Mouse (Mus musculus) neural tube, embryonic 15.5 days (tissue): ENCODE measurements around the gene Ankdd1a. TPM values are rescaled to one million over a fixed set of nuclear protein-coding genes. Genes with fewer than 3 reads are reported as not detected.

ENCODE experiments used
- ATAC-seq: fragments of 200-750 bp; cut with Nextera tagmentation; 2 replicates; pipeline ENCODE4 v1.8.0; 2017; ENCODE audit warnings: mild to moderate bottlenecking, moderate TSS enrichment, moderate library complexity; ENCODE audit not compliant: low FRiP score
- H3K27ac ChIP-seq: fragments of 300-500 bp; sonication (generic); replicated peaks from 2 replicates; pipeline ENCODE4 v1.5.1; 2015; ENCODE audit warnings: mild to moderate bottlenecking, inconsistent platforms
- H3K27me3 ChIP-seq: fragments of 300-500 bp; sonication (generic); replicated peaks from 2 replicates; pipeline ENCODE4 v1.6.1; 2015; ENCODE audit warnings: inconsistent platforms
- H3K36me3 ChIP-seq: fragments of 300-500 bp; sonication (generic); 2 replicates; pipeline ENCODE4 v1.6.1; 2015; ENCODE audit warnings: inconsistent platforms
- H3K4me1 ChIP-seq: fragments of 300-500 bp; sonication (generic); 2 replicates; pipeline ENCODE4 v1.6.1; 2015; ENCODE audit warnings: inconsistent platforms
- H3K4me2 ChIP-seq: fragments of 300-500 bp; sonication (generic); 2 replicates; pipeline ENCODE4 v1.6.1; 2015; ENCODE audit warnings: inconsistent platforms, mild to moderate bottlenecking, moderate library complexity
- H3K4me3 ChIP-seq: fragments of 300-500 bp; sonication (generic); replicated peaks from 2 replicates; pipeline ENCODE4 v1.5.1; 2015; ENCODE audit warnings: mild to moderate bottlenecking, inconsistent platforms
- H3K9ac ChIP-seq: fragments of 300-500 bp; sonication (generic); replicated peaks from 2 replicates; pipeline ENCODE4 v1.6.1; 2015; ENCODE audit warnings: mild to moderate bottlenecking, inconsistent platforms
- H3K9me3 ChIP-seq: fragments of 300-500 bp; sonication (generic); replicated peaks from 2 replicates; pipeline ENCODE4 v1.6.1; 2016; ENCODE audit warnings: inconsistent platforms
- WGBS: fragments of 180-500 bp; shearing (Covaris S2); methylation state at CpG from one replicate; pipeline ENCODE4 v1.1.7; 2015; ENCODE audit warnings: mixed read lengths; 5-methylcytosine and 5-hydroxymethylcytosine counted together
- polyA plus RNA-seq: library from polyadenylated mRNA; unstranded; fragments of >200 nt; fragmentation: Nextera tagmentation; extraction: Ambion mirVana; gene quantifications from 2 replicates; pipeline ENCODE4 v1.2.1, GENCODE M21; 2015

Ankdd1a gene
- polyA plus RNA-seq: 0.87 and 1.2 TPM in 2 replicates

- 9% methylated on average over 21 of the region's 25 CpGs for WGBS
- no peaks in the 10 kb centered on the region for H3K36me3 ChIP-seq
- no peaks in the 10 kb centered on the region for H3K9me3 ChIP-seq
- no peaks in the 10 kb centered on the region for H3K27me3 ChIP-seq
- H3K4me3 ChIP-seq: peak within 1 kb of the TSS; percentile 39
- peaks cover 26% of the 10 kb centered on the region for H3K4me1 ChIP-seq
- H3K27ac ChIP-seq: peak within 1 kb of the TSS; percentile 79
- peak within 1 kb of the TSS; percentile 52 for H3K9ac ChIP-seq
- H3K4me2 ChIP-seq: peak within 1 kb of the TSS; percentile 72
- ATAC-seq: peak; percentile 88
Observed at GRCm38 (mm10) chr9:65519807-65520504, at the start of gene Ankdd1a. Gene Ankdd1a, minus strand, starts transcription at chr9:65520193.

- no peaks in the 10 kb centered on the region for H3K9me3 ChIP-seq
- no peak for ATAC-seq
- 84% methylated on average over 6 of the region's 6 CpGs for WGBS
Observed at GRCm38 (mm10) chr9:65569491-65569971, 49.5 kb upstream of the Ankdd1a start.

GRCm38 (mm10) chr9:65568787-65569186 lies 48.8 kb upstream of the Ankdd1a start:
- H3K9me3 ChIP-seq: no peaks in the 10 kb centered on the region
- no peak overlapping the region for H3K4me2 ChIP-seq
- WGBS: 95% methylated on average over 6 of the region's 6 CpGs
- H3K9ac ChIP-seq: no peak overlapping the region
- no peak overlapping the region for H3K4me3 ChIP-seq
- ATAC-seq: no peak
- no peaks in the 10 kb centered on the region for H3K36me3 ChIP-seq
- no peaks in the 10 kb centered on the region for H3K27me3 ChIP-seq
- H3K4me1 ChIP-seq: no peaks in the 10 kb centered on the region
- H3K27ac ChIP-seq: no peak overlapping the region; the same call in 1 of the 2 replicates

More at GRCm38 (mm10) chr9:65569491-65569971, 49.5 kb upstream of the Ankdd1a start:
- no peak overlapping the region for H3K4me2 ChIP-seq
- no peaks in the 10 kb centered on the region for H3K27me3 ChIP-seq
- no peaks in the 10 kb centered on the region for H3K4me1 ChIP-seq
- no peak overlapping the region for H3K4me3 ChIP-seq
- peak overlapping the region; percentile 9; the same call in 1 of the 2 replicates for H3K27ac ChIP-seq
- no peak overlapping the region for H3K9ac ChIP-seq
- no peaks in the 10 kb centered on the region for H3K36me3 ChIP-seq

- WGBS: 97% methylated on average over 2 of the region's 2 CpGs
- peaks cover 14% of the 10 kb centered on the region for H3K4me1 ChIP-seq
- H3K4me3 ChIP-seq: no peak overlapping the region
- no peak for ATAC-seq
- no peaks in the 10 kb centered on the region for H3K36me3 ChIP-seq
- no peaks in the 10 kb centered on the region for H3K27me3 ChIP-seq
- H3K4me2 ChIP-seq: no peak overlapping the region
- H3K9ac ChIP-seq: no peak overlapping the region
- no peaks in the 10 kb centered on the region for H3K9me3 ChIP-seq
- H3K27ac ChIP-seq: no peak overlapping the region
Observed at GRCm38 (mm10) chr9:65564698-65565097, 44.7 kb upstream of the Ankdd1a start.

GRCm38 (mm10) chr9:65563073-65563472 lies 43.1 kb upstream of the Ankdd1a start:
- 95% methylated on average over 5 of the region's 5 CpGs for WGBS
- ATAC-seq: no peak

GRCm38 (mm10) chr9:65562081-65562506 lies 42.1 kb upstream of the Ankdd1a start:
- no peak overlapping the region for H3K9ac ChIP-seq
- peaks cover 14% of the 10 kb centered on the region for H3K4me1 ChIP-seq
- no peaks in the 10 kb centered on the region for H3K9me3 ChIP-seq
- H3K4me2 ChIP-seq: no peak overlapping the region
- H3K27ac ChIP-seq: no peak overlapping the region
- no peak for ATAC-seq
- H3K27me3 ChIP-seq: no peaks in the 10 kb centered on the region
- WGBS: 33% methylated on average over 4 of the region's 4 CpGs
- no peak overlapping the region for H3K4me3 ChIP-seq
- H3K36me3 ChIP-seq: 0 out of 2 replicates have a peak, but pooled peaks cover 3% of the 10 kb centered on the region

More at GRCm38 (mm10) chr9:65563073-65563472, 43.1 kb upstream of the Ankdd1a start:
- no peaks in the 10 kb centered on the region for H3K27me3 ChIP-seq
- H3K9ac ChIP-seq: no peak overlapping the region
- H3K36me3 ChIP-seq: 0 out of 2 replicates have a peak, but pooled peaks cover 3% of the 10 kb centered on the region
- no peaks in the 10 kb centered on the region for H3K9me3 ChIP-seq
- no peak overlapping the region for H3K4me3 ChIP-seq
- H3K27ac ChIP-seq: no peak overlapping the region
- no peak overlapping the region for H3K4me2 ChIP-seq
- H3K4me1 ChIP-seq: peaks cover 14% of the 10 kb centered on the region

GRCm38 (mm10) chr9:65561016-65561415 lies 41.0 kb upstream of the Ankdd1a start:
- Histone ChIP-seq H3K27ac (no peak overlapping the region), H3K4me1 (peaks cover 14% of the 10 kb centered on the region), H3K27me3 (no peaks in the 10 kb centered on the region), H3K36me3 (0 out of 2 replicates have a peak, but pooled peaks cover 7% of the 10 kb centered on the region), H3K4me3 (no peak overlapping the region), H3K9me3 (no peaks in the 10 kb centered on the region), H3K4me2 (no peak overlapping the region), H3K9ac (no peak overlapping the region)
- no peak for ATAC-seq
- 74% methylated on average over 4 of the region's 4 CpGs for WGBS

GRCm38 (mm10) chr9:65558806-65559205 lies 38.8 kb upstream of the Ankdd1a start:
- WGBS: 93% methylated on average over 6 of the region's 6 CpGs
- no peak for ATAC-seq

GRCm38 (mm10) chr9:65556979-65557378 lies 37.0 kb upstream of the Ankdd1a start:
- Histone ChIP-seq H3K27ac (no peak overlapping the region), H3K9me3 (no peaks in the 10 kb centered on the region), H3K9ac (no peak overlapping the region), H3K36me3 (0 out of 2 replicates have a peak, but pooled peaks cover 7% of the 10 kb centered on the region), H3K4me1 (peaks cover 17% of the 10 kb centered on the region), H3K4me3 (no peak overlapping the region), H3K4me2 (no peak overlapping the region), H3K27me3 (no peaks in the 10 kb centered on the region)
- no peak for ATAC-seq
- 95% methylated on average over 5 of the region's 5 CpGs for WGBS

More at GRCm38 (mm10) chr9:65558806-65559205, 38.8 kb upstream of the Ankdd1a start:
- no peaks in the 10 kb centered on the region for H3K9me3 ChIP-seq
- no peak overlapping the region for H3K27ac ChIP-seq
- no peak overlapping the region for H3K4me3 ChIP-seq
- H3K4me2 ChIP-seq: no peak overlapping the region
- H3K4me1 ChIP-seq: peaks cover 20% of the 10 kb centered on the region
- H3K27me3 ChIP-seq: no peaks in the 10 kb centered on the region
- 0 out of 2 replicates have a peak, but pooled peaks cover 7% of the 10 kb centered on the region for H3K36me3 ChIP-seq
- H3K9ac ChIP-seq: no peak overlapping the region

GRCm38 (mm10) chr9:65556349-65556748 lies 36.4 kb upstream of the Ankdd1a start:
- Histone ChIP-seq H3K4me2 (no peak overlapping the region), H3K9me3 (no peaks in the 10 kb centered on the region), H3K27me3 (no peaks in the 10 kb centered on the region), H3K27ac (no peak overlapping the region), H3K4me3 (no peak overlapping the region), H3K36me3 (0 out of 2 replicates have a peak, but pooled peaks cover 7% of the 10 kb centered on the region), H3K4me1 (peaks cover 11% of the 10 kb centered on the region), H3K9ac (no peak overlapping the region)
- 96% methylated on average over 8 of the region's 8 CpGs for WGBS
- no peak for ATAC-seq

GRCm38 (mm10) chr9:65555621-65556020 lies 35.6 kb upstream of the Ankdd1a start:
- Histone ChIP-seq H3K27me3 (no peaks in the 10 kb centered on the region), H3K27ac (no peak overlapping the region), H3K4me3 (no peak overlapping the region), H3K4me1 (peaks cover 11% of the 10 kb centered on the region), H3K9ac (no peak overlapping the region), H3K9me3 (no peaks in the 10 kb centered on the region), H3K4me2 (no peak overlapping the region), H3K36me3 (0 out of 2 replicates have a peak, but pooled peaks cover 7% of the 10 kb centered on the region)
- ATAC-seq: no peak
- WGBS: 88% methylated on average over 4 of the region's 4 CpGs

GRCm38 (mm10) chr9:65555001-65555405 lies 35.0 kb upstream of the Ankdd1a start:
- Histone ChIP-seq H3K4me3 (no peak overlapping the region), H3K36me3 (0 out of 2 replicates have a peak, but pooled peaks cover 7% of the 10 kb centered on the region), H3K4me2 (no peak overlapping the region), H3K4me1 (peaks cover 15% of the 10 kb centered on the region), H3K9ac (no peak overlapping the region), H3K27me3 (no peaks in the 10 kb centered on the region), H3K9me3 (no peaks in the 10 kb centered on the region), H3K27ac (no peak overlapping the region)
- 23% methylated on average over 5 of the region's 5 CpGs for WGBS
- no peak for ATAC-seq
